Mouse (Mus musculus): ENCODE measurements around the gene Umad1. TPM values are rescaled to one million over a fixed set of nuclear protein-coding genes. Genes with fewer than 3 reads are reported as not detected.

Umad1 gene
- polyA plus RNA-seq, 1 experiment from 2014 or later: 15.7 TPM

DNA sequence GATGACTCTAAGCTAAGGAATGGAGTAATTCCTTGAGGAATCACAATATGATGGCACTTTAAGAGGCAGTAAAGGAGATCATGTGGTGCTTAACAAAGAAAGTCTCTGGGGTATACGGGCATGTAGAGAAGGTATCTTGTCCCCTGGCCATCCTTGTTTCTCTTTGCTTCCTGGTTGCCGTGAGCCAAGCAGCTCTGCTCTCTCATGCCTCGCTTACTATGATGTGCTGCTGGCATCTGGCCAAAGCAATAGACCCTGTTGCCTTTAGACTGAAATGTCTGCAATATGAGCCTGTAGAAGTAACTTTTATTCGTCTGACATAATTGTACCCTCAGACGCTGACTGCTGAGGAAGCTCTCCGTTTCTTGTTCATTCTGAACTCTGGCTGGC lies 238.8 kb downstream of the Umad1 start:
- no peak overlapping the region for H3K9ac ChIP-seq
- H3K9me3 ChIP-seq (replicated peaks): no peaks in the 10 kb centered on the region
- H3K27ac ChIP-seq: no peak overlapping the region
- H3K4me3 ChIP-seq (replicated peaks): no peak overlapping the region
- ATAC-seq (ENCODE audit: low read depth) (no peak), DNase-seq (no peak)
- H3K36me3 ChIP-seq: no peaks in the 10 kb centered on the region
- no peak overlapping the region for H3K4me2 ChIP-seq
- no peaks in the 10 kb centered on the region for H3K4me1 ChIP-seq (replicated peaks)
- WGBS (ENCODE audit: insufficient replicate concordance): 70% methylated on average over 6 of the region's 6 CpGs
- no peaks in the 10 kb centered on the region for H3K27me3 ChIP-seq

DNA sequence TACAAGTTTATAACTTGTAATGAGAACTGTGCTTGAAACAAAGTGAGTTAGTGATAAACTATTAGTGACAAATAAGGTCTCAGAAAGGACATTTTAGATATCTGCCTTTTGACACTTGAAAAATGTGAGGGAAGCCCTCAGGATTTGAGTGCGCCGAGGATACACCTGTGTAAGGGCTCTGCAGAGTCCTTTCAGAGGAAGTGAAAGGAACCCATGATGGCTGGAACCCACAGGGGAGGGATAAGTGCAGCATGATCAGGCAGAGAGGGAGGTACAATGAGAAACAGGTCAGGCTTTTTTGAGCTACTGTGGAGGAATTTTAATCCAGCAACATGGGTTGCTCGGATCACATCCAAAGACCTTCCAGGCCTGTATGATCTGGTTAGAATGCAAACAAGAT lies 239.9 kb downstream of the Umad1 start:
- ATAC-seq (ENCODE audit: low read depth): no peak
- H3K4me1 ChIP-seq (replicated peaks): no peaks in the 10 kb centered on the region

DNA sequence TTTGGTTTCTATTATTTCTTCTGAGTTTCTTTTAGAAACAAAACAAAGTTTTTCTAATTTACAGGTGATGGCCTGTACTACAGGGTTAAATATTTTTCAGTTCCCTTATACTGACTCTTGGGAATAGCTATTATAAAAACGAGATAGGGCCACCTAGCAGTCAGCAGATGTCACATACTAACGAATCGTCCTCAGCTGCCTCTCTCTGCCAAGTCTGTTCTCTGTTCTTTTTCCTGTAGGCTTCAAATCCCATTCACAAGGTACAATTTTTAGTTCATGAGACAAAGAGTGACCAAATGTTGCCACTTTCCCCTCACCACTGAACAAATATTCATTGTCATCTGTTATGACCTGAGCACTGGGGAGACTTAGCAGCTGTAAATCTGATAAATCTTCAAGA lies 244.9 kb downstream of the Umad1 start:
- no peaks in the 10 kb centered on the region for H3K9me3 ChIP-seq (replicated peaks)
- peaks cover 7% of the 10 kb centered on the region for H3K4me1 ChIP-seq (replicated peaks)
- no peaks in the 10 kb centered on the region for H3K36me3 ChIP-seq
- no peaks in the 10 kb centered on the region for H3K27me3 ChIP-seq
- no peak overlapping the region for H3K4me3 ChIP-seq (replicated peaks)
- no peak overlapping the region for H3K9ac ChIP-seq
- no peak overlapping the region for H3K4me2 ChIP-seq
- 51% methylated on average over 3 of the region's 3 CpGs for WGBS (ENCODE audit: insufficient replicate concordance)
- no peak overlapping the region for H3K27ac ChIP-seq
- DNase-seq (no peak), ATAC-seq (ENCODE audit: low read depth) (no peak)

More for the DNA sequence above, 239.9 kb downstream of the Umad1 start:
- H3K27me3 ChIP-seq: no peaks in the 10 kb centered on the region
- no peak overlapping the region for H3K9ac ChIP-seq
- no peaks in the 10 kb centered on the region for H3K36me3 ChIP-seq
- H3K9me3 ChIP-seq (replicated peaks): no peaks in the 10 kb centered on the region
- H3K27ac ChIP-seq: no peak overlapping the region
- H3K4me2 ChIP-seq: no peak overlapping the region
- no peak for DNase-seq
- 82% methylated on average over 3 of the region's 3 CpGs for WGBS (ENCODE audit: insufficient replicate concordance)
- no peak overlapping the region for H3K4me3 ChIP-seq (replicated peaks)

DNA sequence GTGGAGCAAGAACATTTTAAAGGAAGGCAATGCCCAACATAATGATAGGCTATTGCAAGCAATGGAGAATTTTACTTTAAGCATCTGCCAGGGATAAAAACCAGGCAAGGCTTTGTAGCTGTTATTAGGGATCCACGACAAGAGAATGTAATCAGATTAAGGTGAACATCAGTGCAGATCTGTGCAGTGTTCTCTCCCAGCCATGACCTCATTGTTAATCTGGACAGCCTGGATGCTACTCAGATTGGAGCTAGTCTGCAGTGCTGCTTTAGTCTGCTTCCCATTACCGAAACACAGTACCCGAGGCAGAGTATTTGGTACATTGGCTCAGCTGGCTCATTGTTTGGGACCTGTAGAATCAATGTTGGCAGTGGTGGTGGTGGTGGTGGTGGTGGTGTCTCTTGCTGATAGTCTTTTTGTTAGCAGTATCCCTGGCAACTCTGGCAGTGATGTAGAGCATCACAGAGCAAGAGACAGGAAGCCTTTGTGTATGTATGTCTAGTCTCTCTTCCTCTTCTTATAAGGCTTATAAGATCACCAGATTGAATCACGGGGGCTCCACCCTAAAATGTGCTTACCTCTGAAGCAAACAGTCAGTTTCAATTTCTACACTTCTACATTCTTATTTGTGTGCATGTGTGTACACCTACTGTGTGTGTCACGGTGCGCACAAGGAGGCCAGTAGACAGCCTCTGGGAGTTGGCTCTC lies 245.6 kb downstream of the Umad1 start:
- ATAC-seq (ENCODE audit: low read depth) (no peak), DNase-seq (no peak)
- Histone ChIP-seq H3K4me2 (no peak overlapping the region), H3K9me3 (replicated peaks) (no peaks in the 10 kb centered on the region), H3K4me1 (replicated peaks) (peaks cover 7% of the 10 kb centered on the region), H3K4me3 (replicated peaks) (no peak overlapping the region), H3K36me3 (no peaks in the 10 kb centered on the region), H3K27me3 (no peaks in the 10 kb centered on the region), H3K27ac (no peak overlapping the region), H3K9ac (no peak overlapping the region)
- WGBS (ENCODE audit: insufficient replicate concordance): 68% methylated on average over 6 of the region's 6 CpGs

DNA sequence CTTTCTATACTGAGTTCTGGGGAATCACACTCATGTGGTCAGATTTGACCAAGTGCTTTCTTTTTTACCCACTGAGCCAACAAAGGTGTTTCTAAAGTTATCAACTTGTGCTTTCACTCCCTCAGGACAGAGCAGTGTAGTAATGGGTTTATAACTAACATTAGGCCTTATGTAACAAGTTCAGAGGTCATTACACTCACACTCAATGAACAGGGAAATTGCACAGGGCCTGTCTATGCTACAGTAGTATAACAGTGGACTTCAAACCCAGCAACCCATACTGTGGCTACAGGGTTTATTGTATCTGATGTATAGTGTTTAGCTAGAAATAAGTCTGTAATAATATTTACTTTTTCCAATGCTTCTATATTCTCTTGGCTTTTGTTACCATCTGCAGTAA lies 247.5 kb downstream of the Umad1 start:
- no peaks in the 10 kb centered on the region for H3K27me3 ChIP-seq
- no peak for DNase-seq
- ATAC-seq (ENCODE audit: low read depth): no peak
- no peak overlapping the region for H3K9ac ChIP-seq
- H3K4me3 ChIP-seq (replicated peaks): no peak overlapping the region
- H3K36me3 ChIP-seq: no peaks in the 10 kb centered on the region
- H3K4me2 ChIP-seq: no peak overlapping the region
- no peak overlapping the region for H3K27ac ChIP-seq
- H3K9me3 ChIP-seq (replicated peaks): no peaks in the 10 kb centered on the region
- H3K4me1 ChIP-seq (replicated peaks): peaks cover 22% of the 10 kb centered on the region

Other genes with a start within 250 kb of the Umad1 start
- 0.02 and 0.05 TPM in 2 replicates for gene Col28a1, start 66.7 kb upstream of the Umad1 start, polyA plus RNA-seq (2015; fragmentation: Nextera tagmentation; extraction: Ambion mirVana)
- 15.8 and 20.0 TPM in 2 replicates for gene Mios, start 50.1 kb upstream of the Umad1 start, polyA plus RNA-seq (2015; fragmentation: Nextera tagmentation; extraction: Ambion mirVana)
- gene Rpa3, start 115 bp upstream of the Umad1 start, polyA plus RNA-seq (2015; fragmentation: Nextera tagmentation; extraction: Ambion mirVana): 127 and 158 TPM in 2 replicates
- 1.4 and 1.5 TPM in 2 replicates for gene Gm45062, start 162 bp downstream of the Umad1 start, polyA plus RNA-seq (2015; fragmentation: Nextera tagmentation; extraction: Ambion mirVana)

Data from liver, embryonic 13.5 days (tissue).